Mouse (Mus musculus) kidney, adult 8-10 months (tissue): ENCODE measurements at regions not wholly inside any gene's neighbourhood (a gene's known extent, or its start where the extent isn't known, plus 50 kb on each side); places are given as distances from the start of the nearest gene placed in this dataset.

Experiments used
- DNase-seq, 2 experiments: peaks; one replicate each; pipeline ENCODE4 v3.0.0; 2022

DNA sequence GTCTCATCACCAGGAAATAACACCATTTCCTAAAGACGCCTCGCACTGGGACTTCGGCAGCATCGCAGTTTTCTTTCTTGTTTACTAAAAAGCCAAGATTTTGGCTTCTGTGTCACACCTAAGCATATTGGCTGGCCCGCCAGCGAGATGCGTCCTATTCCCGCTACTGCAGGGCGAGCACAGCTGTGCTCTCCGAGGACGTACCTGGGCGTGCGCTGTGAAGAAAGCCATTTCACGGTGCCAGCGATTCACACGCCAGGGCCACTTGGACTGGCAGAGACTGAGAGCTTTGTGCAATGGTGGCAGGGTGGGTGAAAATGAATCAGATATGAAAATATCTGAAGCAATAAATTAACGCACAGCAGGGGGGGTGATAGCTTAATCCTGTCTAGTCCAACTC, 310.1 kb upstream of the Mgmt start:
- DNase-seq, result no peak

DNA sequence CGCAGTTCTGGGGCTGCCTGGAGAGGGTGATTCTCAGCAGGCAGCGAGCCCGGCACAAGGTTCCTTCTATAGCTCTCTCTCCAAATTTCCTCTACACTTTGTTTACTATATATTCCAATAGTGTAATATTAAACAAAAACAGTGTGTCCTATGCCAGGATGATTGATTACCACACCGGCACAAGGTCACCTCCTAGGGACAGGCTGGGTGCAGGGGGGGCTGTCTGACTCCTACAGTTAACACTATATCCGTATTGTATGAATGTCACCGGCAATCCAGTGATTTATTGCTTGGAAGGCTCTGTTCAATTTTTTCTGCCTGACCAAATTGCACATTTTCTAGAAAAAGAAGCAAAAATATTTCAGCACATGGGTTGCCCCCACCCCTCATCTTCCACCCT, 305.9 kb upstream of the Mgmt start:
- DNase-seq, result no peak

DNA sequence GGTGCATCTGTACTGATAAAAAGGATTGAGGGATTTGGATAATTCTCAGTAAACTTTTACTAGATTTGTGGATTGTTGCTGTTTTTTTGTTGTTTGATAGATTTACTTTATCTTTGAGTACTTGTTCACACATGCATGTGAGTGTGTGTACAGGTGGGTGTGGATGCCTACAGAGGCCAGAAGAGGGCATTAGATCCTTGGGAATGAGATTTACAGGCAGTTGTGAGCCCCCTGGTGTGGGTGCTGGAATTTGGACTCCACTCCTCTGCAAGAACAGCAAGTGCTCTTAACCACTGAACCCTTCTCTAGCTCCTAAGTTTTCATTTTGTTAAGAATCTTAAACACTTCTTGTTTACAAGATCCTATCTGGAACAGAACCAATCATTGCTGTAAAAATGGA, 303.5 kb upstream of the Mgmt start:
- DNase-seq, result no peak

DNA sequence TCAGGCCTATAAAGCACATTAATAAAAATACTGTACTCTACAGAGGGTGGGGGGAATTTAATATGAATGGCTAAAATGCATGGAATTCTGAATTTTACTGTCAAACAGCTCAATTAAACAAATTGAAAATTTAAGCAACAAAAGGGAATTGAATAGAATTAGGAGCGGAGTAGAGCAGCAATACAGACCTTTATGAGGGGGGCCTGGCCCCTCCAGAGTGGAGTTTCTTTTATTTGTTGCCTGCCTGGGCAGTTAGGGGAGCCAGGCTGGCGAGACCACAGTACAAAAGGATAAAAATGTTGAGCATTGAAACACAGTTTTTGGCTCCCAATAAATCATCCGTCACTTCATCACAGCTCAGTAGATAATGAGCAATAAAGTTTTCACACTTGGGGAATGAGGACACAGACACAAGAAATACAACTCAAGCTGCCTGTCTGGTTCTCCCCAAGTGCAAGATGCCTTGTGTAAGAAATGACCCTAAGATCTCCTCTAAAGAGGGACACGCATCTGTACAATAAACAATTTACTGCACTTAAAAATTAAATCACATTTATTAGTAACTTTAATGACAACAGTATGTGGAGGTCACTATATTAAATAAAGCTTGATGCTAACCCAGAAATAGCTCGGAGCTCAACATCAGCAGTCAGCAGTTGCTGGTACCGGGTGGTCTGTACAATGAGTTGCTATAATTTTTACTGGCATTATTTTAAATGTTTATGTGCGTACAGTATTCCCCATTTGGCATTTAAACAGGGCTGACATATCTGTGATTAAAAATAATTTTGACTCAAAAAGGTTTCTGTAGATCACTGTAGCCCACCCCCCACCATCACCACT, 286.9 kb upstream of the Mgmt start:
- DNase-seq, result no peak

DNA sequence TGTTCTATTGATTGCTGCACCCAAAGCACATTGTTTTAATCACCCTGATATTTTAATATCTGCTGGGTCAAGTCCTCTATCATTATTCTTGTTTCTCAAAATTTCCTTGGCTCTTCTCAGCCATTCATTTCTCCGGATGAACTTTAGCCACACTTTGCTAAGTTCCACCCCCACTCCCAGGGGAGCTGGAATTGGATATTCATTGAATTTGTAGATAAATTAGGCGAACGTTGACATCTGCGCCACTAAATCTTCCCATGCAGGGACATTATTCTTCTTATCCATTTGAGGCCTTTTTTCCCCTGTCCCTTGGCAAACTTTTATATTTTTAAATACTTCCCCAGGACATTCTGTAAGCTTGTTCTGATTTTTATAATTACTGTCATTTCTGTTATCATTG, 280.9 kb upstream of the Mgmt start:
- DNase-seq, result peak; percentile 25 to 43

DNA sequence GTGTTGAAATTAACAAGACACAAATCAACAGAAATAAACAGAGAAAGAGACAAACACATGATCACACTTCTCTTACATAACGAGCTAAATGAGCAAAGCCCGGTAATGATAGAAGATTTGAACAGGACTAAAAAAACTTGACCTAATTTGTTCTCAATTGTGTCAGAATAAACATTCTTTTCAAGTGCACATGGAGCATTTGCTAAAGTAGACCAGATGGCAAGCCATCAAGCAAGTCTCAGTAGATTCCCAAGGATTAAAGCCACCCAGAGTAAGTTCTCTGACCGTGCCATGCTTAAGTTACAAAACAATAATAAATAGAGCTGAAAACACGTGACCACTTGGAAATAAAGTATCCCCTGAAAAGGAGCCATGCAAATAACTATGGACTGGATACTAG, 269.9 kb upstream of the Mgmt start:
- DNase-seq, result no peak

DNA sequence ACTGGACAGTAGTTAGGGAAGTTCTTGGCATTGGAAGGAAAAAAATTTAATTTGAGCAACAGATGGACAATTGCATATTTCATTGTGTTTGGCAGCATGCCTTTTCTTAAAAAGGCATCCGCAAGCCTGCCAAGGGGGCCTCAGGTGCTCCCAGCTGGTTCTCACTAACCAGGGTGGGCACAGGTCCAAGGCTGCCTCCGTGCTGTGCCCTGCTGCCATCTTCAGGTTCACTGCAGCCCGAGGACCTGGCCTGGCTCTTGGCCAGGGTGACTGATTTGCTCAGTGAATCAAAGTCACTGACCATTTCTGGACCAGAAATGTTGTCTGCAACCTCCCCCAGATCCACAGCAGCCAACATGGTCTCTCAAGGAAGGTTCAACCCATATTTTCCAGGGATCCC, 263.3 kb upstream of the Mgmt start:
- DNase-seq, result peak; percentile 59 to 68

DNA sequence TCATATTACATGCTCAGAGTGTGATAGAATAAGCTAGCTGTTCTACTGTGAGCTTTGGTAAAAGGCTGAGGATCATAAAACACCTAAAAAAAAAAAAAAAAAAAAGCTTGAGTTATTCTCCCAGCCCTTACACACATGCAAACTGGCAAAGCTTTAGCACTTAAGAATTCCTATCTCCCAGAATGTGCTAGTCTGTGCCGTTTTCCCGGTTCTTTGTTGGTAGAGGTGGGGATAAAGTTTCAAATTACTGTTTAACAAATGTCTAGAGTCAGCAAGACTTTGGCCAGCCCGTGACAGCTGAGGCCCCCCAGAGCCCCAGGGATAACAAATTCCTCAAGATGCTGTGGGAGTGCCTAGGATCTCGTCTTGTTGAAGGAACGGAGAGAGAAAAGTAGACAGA, 254.3 kb upstream of the Mgmt start:
- DNase-seq, result peak; percentile 21 to 47

DNA sequence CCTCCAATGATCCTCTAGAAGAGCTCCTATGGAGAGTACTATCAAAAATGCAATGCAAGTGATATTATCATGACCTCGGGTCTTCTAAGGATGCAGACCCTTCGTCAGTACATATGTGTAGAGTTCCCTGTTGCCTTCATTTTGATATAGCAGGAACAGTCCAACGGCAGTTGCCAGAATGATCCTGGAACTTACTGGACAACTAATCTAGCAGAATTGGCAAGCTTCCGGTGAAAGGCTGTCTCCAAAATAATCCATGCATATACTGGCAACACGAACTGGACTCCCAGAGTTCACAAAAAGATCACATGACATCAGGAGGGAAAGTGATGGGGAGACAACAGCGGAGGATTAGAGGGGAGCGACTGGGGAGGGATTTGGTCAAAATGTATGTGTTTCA, 253.6 kb upstream of the Mgmt start:
- DNase-seq, result no peak

DNA sequence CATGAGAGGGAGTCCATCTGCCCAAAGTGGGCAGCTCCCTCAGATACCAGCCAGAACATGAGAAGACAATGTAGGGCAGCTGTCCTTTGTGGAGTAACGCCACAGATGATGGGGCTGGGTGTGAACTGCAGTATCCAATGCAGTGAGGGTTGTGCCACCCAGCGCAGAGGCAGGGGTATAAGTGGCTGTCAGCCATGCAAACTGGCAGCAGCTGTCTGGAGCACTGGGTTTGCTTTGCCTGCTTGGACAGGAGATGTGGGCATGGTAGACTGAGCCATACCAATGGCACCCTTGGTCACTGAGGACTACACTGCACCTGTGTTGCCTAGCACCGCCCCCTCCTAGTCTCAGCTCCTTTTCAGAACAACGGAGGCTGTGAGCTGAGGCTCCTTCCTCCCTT, 244.6 kb upstream of the Mgmt start:
- no peak for DNase-seq

DNA sequence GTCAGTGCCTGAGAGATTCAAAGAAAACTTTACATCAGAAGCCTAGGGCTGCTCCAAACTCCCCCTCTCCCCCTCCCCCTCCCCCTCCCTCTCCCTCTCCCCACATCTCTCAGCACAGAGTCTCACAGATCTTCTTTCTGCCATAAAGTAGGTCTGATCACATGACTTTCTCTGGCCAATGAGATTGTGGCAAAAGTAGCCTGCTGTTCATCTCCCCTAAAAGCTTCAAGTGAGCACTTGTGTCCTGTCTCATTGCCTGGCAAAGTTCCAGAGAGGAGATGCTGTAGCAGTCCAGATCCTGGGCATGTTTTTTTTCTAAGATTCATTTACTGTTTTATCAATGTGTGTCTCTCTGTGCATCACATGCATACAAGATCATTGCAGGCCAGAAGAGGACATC, 234.5 kb upstream of the Mgmt start:
- no peak for DNase-seq

DNA sequence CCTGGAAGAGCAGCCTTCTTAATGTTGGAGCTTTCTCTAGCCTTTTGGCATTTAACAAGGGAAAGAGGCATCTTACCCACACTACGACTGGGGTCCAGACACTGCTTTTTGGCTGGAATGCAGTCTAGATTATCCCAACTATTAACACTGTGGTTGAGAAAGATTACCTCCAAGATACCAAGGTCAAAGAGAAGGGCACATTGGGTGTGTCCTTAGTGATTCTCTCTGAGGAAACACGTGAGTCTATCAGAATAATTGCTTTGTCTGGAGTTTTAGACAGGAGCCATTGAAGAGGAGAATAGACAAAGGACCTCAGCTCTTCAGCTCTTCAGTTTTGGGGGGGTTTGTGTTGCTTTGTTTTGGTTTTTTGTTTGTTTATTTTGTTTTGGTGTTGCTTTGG, 234.0 kb upstream of the Mgmt start:
- no peak for DNase-seq

DNA sequence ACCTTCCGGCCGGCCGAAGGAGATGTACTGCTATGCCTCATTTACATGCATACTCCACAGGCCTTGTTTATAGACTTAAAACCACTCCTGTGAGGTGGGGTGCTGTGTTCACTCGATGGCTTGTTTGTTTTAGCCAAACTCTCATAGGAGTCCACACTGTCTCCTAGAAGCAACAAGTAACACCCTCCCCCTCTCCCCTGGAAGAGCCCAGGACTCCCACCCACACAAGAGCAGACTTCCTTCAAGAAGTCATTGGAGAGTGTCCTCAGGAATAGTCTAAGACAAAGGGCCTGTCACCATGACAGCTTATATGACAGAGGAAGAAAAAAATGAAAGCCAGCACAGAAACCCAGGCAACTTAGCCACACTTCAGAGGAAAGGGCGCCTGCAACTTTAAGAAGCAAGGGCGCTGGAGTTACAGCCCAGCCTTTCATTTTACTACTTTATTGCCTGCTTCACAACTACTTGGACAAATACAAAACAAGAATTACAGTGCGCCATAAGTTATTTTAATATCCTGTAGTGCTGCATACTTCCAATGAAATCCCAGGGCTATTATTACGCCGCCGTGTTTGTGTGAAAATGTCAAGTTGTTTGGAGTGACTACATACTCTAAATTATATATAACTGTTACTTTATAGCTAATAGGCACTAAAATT, 229.9 kb upstream of the Mgmt start:
- no peak for DNase-seq

DNA sequence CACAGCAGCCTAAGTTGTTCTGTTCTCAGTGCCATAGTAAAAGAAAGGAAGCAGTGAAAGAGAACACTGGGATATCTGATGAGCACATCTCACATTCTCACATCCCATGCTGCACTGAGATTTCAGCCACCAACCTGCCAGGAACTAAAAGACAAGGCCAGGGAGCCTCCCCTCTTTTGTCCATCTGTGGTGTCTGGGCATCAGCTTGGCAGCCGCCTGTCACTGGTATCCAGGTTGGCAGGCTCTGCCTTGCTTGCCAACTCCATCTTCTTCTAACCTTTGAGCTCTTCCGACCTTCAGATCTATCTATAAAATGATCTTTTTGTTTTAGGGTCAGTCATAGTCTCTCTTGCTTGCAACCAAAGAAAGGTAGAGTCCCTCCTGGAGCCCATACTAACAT, 228.5 kb upstream of the Mgmt start:
- no peak for DNase-seq

DNA sequence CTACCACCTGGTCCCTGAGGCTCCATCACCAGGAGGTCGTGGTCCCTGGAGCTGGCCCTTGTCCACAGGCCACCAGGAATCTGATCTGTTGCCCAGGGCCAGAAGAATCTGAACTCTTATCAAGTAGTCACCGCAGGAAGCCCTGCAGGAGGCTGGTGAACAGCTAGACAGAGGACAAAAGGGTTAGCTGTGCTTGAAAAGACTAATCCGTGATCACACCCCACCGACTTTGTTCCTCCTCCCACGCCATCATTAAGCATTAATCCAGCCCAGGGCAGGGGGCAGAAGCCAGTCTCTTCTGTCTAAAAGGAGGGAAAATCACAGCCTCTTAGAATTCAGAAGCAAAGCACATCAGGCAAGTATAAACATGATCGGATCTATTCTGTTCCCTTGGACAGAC, 227.7 kb upstream of the Mgmt start:
- no peak for DNase-seq

DNA sequence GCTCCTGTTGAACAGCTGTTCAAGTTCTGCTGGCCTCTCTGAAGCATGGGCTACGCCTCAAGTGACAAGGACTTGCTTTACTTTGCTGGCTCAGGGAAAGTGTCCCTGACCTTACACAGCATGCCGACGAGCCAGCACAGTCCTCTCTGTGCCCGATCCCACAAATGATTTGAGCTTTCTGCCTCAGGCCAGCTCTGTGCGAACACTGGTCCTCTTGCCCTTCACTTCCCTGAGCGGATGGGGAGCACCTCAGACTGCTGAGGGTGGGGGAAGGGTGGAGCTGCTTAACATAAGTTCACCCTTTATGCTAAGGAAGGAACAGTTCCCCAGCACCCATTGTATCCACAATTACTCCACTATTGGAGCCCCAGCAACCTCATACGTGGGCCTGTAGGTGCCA, 223.7 kb upstream of the Mgmt start:
- DNase-seq, result no peak

DNA sequence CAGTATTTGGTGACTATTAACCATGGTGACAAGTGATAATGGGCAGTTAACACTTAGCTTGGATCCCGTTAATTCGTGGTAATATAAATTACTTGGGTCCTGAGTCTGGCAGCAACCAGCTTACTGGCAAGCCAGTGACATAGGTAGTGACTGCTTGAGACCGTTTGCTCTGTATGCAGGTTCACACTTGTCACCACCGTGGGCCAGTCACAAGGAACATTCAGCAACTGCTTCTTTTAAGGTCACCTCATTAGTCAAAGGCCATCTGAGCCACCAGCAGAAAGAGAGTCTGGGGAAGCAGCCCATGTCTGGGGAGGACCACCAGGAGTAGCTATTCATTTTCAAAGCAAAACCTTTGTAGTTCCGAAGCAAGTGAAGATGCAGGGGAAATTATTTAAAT, 220.3 kb upstream of the Mgmt start:
- DNase-seq, result no peak

DNA sequence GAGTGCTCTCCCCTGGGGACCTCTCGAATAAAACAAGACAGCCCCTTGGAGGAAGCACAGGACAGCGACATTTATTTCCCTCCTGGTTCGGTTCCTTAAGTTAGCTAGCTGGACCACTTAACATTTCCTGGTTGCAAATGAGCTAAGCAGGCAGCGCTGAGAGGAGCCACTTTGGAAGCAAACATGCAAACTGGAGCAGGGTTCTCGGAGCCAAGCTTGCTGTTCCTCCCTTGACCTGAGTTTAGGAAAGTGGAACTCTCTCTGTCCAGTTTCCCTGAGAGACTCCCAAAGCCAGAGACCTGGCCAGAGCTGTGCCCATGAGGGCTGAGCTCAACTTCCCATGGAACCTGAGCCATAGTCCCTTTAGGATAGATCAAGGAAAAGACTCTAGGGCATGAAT, 219.4 kb upstream of the Mgmt start:
- no peak for DNase-seq

DNA sequence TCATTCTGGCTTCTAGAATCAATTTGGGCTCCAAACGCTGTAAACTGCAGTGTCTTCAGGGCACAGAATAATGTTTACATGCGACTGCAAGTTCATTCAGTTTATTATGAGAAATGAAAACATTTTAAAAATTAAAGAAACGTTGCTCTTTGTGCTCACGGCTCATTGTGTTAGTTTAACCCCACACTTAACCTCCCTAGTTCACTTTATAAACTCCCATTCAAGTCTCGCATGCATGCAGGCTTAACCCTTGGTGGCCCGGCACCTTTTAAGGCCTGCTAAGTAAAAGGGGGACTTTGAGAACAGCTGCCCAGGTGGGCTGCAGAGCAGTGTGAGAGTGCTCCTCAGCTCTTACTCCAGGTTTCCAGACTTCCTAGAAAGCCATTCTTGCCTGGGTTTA, 218.3 kb upstream of the Mgmt start:
- no peak for DNase-seq

DNA sequence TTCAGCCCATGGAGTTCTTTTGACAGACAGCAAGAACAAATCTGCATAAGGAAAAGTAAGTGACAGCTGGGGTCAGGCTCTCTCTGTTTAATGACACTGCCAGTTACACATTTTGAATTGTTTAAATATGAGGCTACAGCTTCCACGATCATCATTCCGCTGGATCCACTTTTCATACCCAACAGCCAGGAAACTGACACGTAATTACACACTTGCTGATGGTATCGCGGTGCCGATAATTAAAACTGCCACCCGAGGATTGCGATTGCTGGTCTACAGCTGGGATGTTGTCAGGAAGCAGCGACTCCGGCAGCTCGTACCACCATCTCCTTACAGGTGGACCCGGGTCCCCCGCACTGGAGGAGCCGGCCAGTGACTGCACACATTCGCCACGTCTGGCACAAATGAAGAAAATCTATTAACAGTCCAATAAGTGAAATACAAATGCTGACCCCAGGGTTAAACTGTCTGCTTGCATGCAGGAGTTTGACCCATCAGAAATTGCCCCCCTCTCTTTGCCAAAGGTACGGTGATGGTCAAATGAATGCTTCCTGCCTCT, 217.3 kb upstream of the Mgmt start:
- no peak for DNase-seq

DNA sequence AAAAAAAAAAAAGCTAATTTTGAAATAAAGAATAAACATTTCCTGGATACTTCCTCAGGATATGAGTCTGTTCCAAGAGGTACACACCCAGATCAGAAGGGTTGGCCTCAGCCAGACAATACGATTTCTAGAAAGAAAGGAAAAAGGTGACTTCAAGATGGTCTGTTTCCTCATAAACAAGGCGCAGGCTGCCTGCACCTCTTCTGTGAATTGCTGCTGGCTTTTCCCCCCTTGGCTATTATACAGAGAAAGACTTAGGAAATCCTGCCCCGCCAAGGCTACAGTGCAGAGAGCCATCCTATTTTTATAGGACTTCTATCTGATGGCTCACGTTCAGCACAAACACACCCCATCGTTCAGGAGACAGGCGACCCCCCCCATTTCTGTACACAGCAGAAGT, 204.8 kb upstream of the Mgmt start:
- DNase-seq, result peak; percentile 8 to 22

DNA sequence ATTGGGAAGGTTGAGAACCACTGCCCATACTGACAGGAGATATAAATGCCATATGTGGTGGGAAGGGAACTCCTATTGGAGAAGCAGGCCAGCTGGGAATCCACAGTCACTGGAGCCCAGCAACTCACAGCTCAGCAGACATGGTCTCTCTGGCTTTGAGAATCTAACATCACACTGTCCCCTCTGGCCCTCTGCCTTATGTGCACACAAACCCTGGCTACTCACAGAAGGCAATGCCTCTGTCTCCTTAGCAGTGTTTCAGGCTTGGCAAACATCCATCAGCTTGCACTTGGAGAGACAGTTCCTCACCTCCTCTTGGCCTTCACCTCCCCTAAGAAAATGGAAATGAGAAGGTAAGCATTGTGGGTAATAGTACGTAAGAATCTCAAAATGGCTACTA, 188.2 kb upstream of the Mgmt start:
- DNase-seq, result no peak

DNA sequence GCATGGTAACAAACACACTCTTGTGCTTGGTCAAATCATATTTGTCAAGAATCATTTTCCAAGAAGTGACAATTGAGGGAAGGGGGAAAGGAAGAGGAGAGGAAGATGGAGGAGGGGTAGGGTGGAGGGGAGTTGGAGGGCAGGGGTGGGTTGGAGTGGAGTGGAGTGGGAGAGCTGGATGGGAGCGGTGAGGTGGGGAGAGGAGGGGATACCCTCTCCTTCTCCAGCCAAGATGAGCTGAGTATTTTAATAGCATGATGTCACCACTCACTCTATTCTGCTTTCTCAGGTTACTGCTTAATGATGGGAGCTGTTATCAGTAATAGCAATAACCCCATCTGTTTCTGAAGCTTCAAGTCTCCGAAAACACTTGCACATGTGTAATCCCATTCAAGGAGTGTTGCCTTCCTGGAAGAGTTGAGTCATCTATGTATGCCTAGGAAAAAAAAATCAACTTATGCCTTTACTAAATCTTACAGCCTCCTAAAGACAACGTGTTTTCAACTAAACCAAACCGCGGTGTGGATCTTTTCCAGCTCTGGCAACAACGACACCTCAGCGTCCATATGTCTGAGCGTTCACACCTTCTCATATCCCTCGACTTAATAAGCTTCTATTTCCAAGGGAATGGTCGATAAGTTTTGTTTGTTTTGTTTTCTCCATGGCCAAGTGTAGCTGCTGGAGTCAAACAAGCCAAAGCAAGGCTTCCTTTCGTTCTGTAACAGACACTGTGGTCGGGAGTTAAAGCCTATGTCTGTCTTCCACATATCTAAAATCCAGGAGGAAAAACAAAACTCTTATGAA, 187.0 kb upstream of the Mgmt start:
- no peak for DNase-seq

DNA sequence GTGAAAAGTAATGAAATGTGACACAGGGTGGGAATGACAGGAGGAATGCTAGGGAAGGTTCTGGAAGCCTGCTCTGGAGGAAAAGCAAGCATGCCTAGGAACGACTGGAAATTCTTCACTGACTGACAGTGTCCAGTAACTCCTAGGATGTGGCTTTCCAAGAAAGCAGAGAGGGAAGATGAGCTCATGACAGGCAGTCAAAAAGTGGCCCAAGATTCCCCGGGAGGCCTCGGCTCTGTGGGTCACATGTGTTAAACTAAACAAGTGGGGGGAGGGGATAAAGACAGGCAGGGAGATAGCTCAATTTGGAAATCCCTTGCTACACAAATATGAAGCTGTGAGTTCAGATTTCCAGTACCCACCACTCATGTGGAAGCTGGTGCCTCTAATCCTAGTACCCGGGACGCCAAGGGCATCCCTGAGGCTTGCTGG, 186.4 kb upstream of the Mgmt start:
- no peak for DNase-seq
